Mouse (Mus musculus) gastrocnemius, postnatal 14 days (tissue): ENCODE measurements around the gene Glra1. TPM values are rescaled to one million over a fixed set of nuclear protein-coding genes. Genes with fewer than 3 reads are reported as not detected.

Experiments used
- DNase-seq: peaks from one replicate; pipeline ENCODE4 v3.0.0; 2021; ENCODE audit warnings: mixed read lengths
- intact Hi-C: fragments of 180-260 bp; cut with DNase I; formaldehyde crosslinking; loops from one replicate; pipeline ENCODE4 v1.15.1; 2025; ENCODE audit warnings: low total_unique reads
- total RNA-seq, 2 experiments: library from RNA; stranded (reverse); gene quantifications; 2 replicates each; pipeline ENCODE4 v1.2.3; 2021

The Glra1 gene
- total RNA-seq, 2 experiments from 2014 or later = not detected

GRCm38 (mm10) chr11:55530741-55531140 is 77.3 kb downstream of the Glra1 start:
- intact Hi-C loops = no loop called here

GRCm38 (mm10) chr11:55518806-55519674 is 89.0 kb downstream of the Glra1 start:
- peak; percentile 36 for DNase-seq

More at GRCm38 (mm10) chr11:55530741-55531140, 77.3 kb downstream of the Glra1 start:
- DNase-seq = no peak

GRCm38 (mm10) chr11:55517666-55518065 is 90.3 kb downstream of the Glra1 start:
- no peak for DNase-seq
- intact Hi-C loops = no loop called here

More at GRCm38 (mm10) chr11:55518806-55519674, 89.0 kb downstream of the Glra1 start:
- intact Hi-C loops = no loop called here

DNA sequence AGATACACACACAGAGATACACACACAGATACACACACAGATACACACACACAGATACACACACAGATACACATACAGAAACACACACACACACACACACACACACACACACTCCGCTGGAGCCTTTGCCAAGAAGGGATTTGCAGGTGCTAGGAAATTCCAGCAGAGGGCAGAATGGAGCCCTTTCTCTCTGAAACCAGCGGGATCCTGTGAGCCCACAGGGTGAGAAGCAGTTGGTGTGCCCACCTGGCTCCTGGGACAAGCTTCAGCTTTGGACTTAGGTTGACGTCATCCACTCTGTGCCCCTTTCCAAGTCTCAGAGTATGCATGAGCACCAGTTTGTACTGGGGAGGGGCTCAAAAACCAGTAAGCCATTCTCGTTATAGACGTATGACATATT is 96.6 kb downstream of the Glra1 start:
- DNase-seq = no peak
- intact Hi-C loops = no loop called here

DNA sequence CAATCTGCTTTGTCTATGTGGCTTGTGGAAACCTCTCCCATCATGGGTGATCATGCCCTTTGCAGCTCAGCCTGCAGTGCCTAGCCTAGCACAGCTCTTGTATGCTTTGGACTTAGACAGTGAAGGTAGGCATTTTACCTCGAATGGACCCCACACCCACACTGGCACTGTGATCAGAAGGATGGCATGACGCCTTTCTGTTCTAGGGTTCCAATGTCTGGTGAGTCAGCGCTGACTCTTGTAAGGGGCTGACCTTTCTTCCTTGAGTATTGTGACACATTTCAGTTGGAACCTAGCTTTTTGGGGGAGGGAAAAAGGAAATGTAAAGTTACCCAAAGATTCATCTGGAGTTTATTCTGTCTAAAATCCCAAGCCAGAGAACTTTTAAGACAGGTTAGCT is 102.5 kb downstream of the Glra1 start:
- intact Hi-C loops = no loop called here
- no peak for DNase-seq

GRCm38 (mm10) chr11:55502886-55503285 is 105.1 kb downstream of the Glra1 start:
- intact Hi-C loops = no loop called here
- no peak for DNase-seq

DNA sequence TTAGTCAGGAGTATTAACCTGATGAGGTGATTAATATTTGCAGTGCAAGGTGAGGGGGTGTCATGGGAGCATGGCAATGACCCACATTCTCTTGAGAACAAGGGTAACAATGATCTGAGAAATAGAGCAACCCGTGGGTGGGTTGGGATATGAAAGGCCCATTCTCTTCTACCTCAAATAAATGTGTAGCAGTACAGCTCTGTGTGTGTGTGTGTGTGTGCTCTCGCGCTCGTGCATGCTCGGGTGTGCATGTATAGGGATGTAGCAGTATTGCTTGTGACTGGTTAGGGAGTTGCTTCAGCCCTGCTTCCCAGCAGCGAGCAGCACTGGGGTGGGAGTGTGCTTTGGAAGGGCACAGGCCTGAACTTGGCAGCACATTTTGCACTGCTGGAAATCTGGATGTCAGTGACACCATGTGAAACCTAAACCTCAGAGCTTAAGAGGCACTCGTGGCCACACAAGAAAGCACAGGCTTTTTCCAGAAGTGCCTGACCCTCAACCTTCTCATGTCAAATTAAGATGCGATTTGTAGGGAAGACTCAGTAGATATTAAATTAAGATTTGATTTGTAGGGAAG is 106.0 kb downstream of the Glra1 start:
- intact Hi-C loops = no loop called here
- peak; percentile 59 for DNase-seq

- DNase-seq = no peak
- intact Hi-C loops = no loop called here
Observed at GRCm38 (mm10) chr11:55497885-55498284, 110.1 kb downstream of the Glra1 start.

GRCm38 (mm10) chr11:55496158-55496557 is 111.8 kb downstream of the Glra1 start:
- intact Hi-C loops = no loop called here
- DNase-seq = no peak

DNA sequence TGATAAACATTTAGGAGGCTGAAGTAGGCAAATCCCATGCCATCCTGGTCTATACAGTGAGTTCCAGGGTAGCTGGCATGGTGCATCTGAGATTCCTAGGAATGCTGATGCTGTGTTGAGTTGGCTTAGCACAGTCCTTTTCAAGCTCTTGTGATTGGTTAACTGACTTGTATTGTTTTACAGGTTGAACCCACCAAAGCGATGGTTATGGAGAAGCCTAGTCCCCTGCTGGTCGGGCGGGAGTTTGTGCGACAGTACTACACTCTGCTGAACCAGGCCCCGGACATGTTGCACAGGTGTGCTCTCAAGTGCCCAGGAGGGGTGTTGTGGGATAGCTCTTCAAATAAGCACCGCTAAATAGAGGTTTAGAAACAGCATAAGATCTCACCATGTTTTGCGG is 122.6 kb downstream of the Glra1 start:
- intact Hi-C loops = no loop called here

GRCm38 (mm10) chr11:55473219-55473618 is 134.8 kb downstream of the Glra1 start:
- DNase-seq = no peak
- intact Hi-C loops = no loop called here

More for the DNA sequence above, 122.6 kb downstream of the Glra1 start:
- no peak for DNase-seq

- no peak for DNase-seq
- intact Hi-C loops = no loop called here
Observed at GRCm38 (mm10) chr11:55471467-55471866, 136.5 kb downstream of the Glra1 start.

GRCm38 (mm10) chr11:55470761-55471160 is 137.2 kb downstream of the Glra1 start:
- intact Hi-C loops = no loop called here
- DNase-seq = no peak

GRCm38 (mm10) chr11:55469923-55470691 is 137.9 kb downstream of the Glra1 start:
- DNase-seq = no peak

GRCm38 (mm10) chr11:55469048-55469843 is 138.8 kb downstream of the Glra1 start, which contains the start of gene G3bp1:
G3bp1 (plus strand) TSS chr11:55469685.
- DNase-seq = peak; percentile 99
- intact Hi-C loops = no loop called here

More at GRCm38 (mm10) chr11:55469923-55470691, 137.9 kb downstream of the Glra1 start:
- intact Hi-C loops = no loop called here

DNA sequence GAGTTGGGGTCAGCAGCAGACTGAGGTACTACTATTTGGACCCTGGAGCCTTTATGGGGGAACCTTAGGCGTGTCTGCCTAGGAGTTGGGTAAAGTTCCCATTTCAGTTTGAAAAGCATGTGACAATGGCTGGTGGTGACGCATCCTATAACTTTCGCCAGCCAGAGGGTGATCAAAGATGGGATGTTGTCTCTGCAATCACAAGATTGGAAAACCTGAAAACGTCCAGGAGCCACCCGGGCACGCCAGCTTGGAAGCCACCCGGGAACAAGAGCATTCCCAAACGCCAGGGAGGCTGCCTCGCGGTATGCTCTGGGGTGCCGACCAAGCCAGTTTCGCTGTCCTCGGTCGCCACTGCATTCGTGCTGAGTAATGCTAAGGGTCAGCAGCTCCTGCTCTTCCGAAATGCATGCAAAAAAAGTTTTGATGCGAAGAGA is 139.4 kb downstream of the Glra1 start:
- peak; percentile 54 for DNase-seq

DNA sequence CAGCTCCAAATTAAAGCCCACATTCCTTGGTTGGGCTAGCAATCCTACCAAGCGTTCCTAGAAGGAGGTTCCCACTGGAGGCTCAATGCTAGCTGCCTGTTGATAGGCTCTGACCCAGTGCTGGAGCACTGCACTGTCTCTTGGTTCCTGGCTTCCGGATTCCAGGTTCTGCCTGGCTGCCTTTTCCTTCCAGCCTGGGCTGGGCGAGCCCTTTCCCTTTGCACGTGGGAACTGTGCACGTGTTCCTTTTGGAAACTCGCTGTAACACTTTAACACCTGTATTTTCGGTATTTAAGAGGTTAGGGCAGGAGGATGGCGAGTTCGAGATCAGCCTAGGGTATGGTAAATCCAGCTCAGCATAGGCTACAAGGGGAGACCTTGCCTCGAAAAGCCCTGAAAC is 140.0 kb downstream of the Glra1 start:
- intact Hi-C loops = no loop called here
- no peak for DNase-seq

More for the DNA sequence above, 139.4 kb downstream of the Glra1 start:
- intact Hi-C loops = no loop called here

- DNase-seq = no peak
- intact Hi-C loops = no loop called here
Observed at GRCm38 (mm10) chr11:55465177-55465576, 142.8 kb downstream of the Glra1 start.

DNA sequence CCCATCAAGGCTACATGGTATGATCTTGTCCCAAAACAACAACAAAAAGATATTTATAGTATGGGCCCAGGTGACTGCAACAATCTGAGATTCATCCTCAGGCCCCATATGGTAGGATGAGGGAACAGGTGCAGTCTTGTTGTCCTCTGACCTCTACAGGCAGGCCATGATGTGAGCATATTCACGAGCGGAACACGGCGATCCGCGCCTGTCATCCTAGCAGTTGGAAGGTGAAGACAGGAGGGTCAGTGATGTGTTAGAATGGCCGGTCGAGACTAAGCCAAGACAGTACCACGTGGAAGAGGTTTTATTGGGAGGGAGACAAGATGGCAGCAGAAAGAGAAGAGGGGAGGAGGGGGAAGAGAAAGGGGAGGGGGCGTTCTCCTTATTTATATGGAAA is 143.3 kb downstream of the Glra1 start:
- intact Hi-C loops = no loop called here

More for the DNA sequence above, 143.3 kb downstream of the Glra1 start:
- DNase-seq = no peak
